Mouse (Mus musculus) left cerebral cortex, adult 11 months (tissue): ENCODE measurements at regions not wholly inside any gene's neighbourhood (a gene's known extent, or its start where the extent isn't known, plus 50 kb on each side); places are given as distances from the start of the nearest gene placed in this dataset.

Source experiments
- DNase-seq: peaks from one replicate; pipeline ENCODE4 v3.0.0; 2022; ENCODE audit warnings: low spot score

- DNase-seq, result peak; percentile 14
These were observed 51.6 kb downstream of the Bex3 start for GRCm38 (mm10) chrX:136321692-136322091.

GRCm38 (mm10) chrX:136365809-136366208 lies 95.8 kb downstream of the Bex3 start:
- no peak for DNase-seq
